Mouse (Mus musculus) mouse embryonic stem cell (cell line): ENCODE results near the gene Entpd7.

Source experiments
- in situ Hi-C, 2 experiments: fragments of 300-500 bp; cut with MboI; formaldehyde crosslinking; loops; 1 replicate in 1 of 2; 3 replicates in 1 of 2; pipeline ENCODE4 v1.14.3; 2019 to 2020; ENCODE audit warnings: low sequenced_read_pairs in 2 of 2, low pct_unique_long_range_greater_than_20kb in 1 of 2, mixed read lengths in 1 of 2; ENCODE audit not compliant: unreplicated experiment in 1 of 2

The Entpd7 gene

GRCm38 (mm10) chr19:43711159-43711916 lies 21.9 kb downstream of the Entpd7 start:
- in situ Hi-C loops = no loop called here

GRCm38 (mm10) chr19:43711971-43712370 lies 22.5 kb downstream of the Entpd7 start:
- in situ Hi-C loops = no loop called here

GRCm38 (mm10) chr19:43720061-43720460 lies 30.6 kb downstream of the Entpd7 start:
- in situ Hi-C loops = no loop called here

DNA sequence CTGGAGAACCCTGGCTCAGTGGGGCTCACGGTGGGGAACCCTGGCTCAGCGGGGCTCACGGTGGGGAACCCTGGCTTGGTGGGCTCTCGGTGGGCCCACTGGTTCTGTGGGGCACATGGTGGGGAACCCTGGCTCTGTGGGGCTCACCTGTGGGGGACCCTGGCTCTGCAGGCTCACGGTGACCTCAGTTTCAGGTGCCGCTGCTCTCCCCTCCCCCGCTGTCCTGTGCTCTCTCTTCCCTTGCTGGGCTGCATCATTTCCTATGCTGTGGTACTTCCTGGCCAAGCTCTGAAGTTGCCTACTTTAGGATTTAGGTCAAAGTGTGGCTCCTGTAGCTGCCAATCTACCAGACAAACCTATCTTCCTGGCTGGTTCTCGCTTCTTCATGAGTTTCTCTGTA lies 33.4 kb downstream of the Entpd7 start:
- in situ Hi-C loops = no loop called here

DNA sequence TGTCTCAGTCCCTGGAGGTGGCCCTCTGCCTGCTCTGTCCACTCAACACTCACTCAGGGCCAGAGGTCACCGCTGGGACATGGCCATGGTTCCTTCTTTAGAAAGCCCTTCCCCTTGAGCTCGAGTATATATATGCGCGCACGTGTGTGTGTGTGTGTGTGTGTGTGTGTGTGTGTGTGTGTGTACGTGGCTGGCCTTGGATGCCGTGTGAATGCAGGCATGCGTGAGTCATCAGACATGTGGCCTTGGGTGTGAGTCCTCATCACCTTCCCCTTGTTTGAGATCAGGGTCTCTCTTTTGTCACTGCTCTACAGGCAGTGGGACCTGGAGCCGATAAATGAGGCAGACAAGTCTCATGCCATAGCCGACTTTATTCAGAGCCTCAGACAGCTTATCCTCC lies 34.0 kb downstream of the Entpd7 start:
- in situ Hi-C loops = no loop called here

- in situ Hi-C loops = no loop called here
Observed at GRCm38 (mm10) chr19:43724194-43724593, 34.7 kb downstream of the Entpd7 start.

DNA sequence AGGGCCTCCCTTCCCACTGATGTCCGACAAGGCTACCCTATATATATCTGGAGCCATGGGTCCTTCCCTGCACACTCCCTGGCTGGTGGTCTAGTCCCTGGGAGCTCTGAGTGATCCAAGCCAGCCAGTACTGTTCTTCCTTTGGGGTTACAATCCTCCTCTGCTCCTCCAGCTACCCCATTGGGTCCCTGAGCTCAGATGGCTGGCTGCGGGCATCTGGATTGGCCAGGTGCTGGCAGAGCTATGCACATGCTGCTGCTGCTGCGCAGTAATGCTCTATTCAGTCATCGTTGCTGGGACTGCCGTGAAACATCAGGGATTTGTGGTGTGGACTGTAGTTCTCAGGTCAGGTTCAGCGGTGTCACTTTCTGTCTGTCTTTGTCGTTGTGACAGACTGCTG lies 35.3 kb downstream of the Entpd7 start:
- in situ Hi-C loops = no loop called here

DNA sequence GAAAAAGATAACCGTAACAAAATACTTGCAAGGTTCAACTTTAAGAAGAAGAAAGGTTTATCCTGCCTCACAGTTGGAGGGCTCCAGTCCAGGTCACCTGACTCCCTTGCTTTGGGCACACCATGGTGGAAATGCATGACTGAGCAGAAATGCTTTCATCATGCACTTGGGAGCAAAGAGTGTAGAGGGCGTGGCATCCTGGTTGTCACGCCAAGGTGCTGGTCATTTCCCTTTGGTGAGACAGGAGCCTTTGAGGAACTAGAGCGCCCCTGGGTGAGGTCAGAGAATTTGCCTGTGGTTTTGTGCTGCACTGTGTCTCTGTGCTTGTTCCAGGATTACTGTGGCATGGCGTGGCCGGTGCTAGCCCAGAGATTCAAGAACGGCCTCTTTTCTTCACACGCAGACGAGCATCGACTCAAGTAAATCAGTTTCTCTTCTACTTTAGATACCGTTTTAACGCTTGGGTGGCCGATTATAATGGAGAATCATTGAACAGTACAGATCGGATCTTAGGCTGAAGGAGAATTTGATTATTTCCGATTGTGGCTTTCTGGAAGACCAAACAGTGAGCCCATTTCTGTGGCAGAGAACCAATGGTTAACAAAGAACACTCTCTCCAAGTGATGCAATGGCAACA lies 37.2 kb downstream of the Entpd7 start:
- in situ Hi-C loops = no loop called here

DNA sequence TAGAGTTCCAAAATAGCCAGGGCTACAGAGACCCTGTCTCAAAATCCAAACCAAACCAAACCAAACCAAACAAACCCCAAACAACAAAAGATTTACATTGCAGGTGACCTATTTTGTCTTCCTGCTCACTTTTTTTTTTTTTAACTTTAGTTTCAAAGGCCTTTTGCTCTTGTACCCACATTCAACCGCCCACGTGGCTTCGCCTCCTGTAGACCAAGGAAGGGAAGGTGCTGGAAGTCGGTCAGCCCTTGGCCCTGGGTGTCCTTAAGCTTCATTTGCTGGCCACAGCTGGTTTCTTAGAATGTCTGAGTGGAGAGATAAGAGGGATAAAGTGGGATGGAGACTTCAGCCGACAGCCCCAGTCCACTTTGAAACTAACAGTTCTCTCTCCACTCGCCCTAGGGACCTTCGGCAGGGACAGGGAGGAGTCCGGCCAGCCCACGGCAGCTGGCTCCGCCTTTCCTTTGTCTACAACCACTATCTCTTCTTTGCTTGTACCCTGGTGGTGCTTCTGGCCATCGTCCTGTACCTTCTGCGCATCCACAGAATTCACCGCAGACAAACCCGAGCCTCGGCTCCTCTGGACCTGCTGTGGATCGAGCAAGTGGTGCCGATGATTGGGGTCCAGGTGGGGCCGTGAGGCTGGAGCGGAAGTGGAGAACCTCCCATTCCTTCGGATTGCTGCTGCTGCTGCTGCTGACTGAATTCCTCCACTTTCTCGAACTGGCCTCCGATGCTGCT lies 40.0 kb downstream of the Entpd7 start:
- in situ Hi-C loops = no loop called here

GRCm38 (mm10) chr19:43730037-43730428 lies 40.6 kb downstream of the Entpd7 start:
- in situ Hi-C loops = no loop called here

DNA sequence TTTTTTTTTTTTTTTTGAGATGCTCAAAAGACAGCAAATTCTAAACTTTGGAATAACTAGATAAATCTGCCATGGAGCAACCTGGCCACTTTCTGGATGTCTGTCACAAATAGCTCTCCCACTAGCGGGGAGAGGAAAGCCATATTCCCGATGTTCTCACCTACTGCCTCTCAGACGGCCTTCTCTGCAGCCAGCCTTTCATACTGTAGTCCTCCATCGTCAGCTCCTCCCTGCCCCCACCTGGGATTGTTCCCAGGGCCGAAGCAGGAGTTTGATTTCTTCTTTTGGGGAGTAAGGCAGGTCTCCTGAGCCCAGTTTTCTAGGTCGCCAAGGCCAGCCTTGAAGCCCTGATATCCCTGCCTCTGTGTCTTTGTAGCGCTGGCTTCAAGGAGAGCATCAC lies 41.7 kb downstream of the Entpd7 start:
- in situ Hi-C loops = no loop called here

DNA sequence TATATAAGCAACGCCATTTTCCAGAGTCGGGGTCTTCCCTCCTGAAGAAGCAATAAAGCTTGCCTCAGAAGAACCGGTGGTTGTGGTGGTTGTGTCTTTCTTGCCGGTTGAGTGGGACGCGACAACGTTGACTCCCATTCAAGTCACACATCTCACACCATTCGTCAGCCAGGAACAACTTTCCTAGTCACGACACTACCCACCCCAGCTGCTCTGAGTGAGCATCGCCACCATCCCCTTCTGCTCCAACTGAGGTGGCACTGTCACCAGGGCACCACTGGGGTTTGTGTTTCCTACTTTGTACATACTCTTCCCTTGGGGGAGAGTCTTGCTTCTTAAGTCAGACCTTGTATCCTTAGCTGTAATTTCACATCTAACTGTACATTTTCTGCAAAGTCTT lies 48.9 kb downstream of the Entpd7 start:
- in situ Hi-C loops = no loop called here

GRCm38 (mm10) chr19:43743401-43743800 lies 53.9 kb downstream of the Entpd7 start:
- in situ Hi-C loops = no loop called here

- in situ Hi-C loops = no loop called here
Observed at GRCm38 (mm10) chr19:43745740-43746139, 56.3 kb downstream of the Entpd7 start.

GRCm38 (mm10) chr19:43747877-43748276 lies 58.4 kb downstream of the Entpd7 start:
- in situ Hi-C loops = no loop called here

DNA sequence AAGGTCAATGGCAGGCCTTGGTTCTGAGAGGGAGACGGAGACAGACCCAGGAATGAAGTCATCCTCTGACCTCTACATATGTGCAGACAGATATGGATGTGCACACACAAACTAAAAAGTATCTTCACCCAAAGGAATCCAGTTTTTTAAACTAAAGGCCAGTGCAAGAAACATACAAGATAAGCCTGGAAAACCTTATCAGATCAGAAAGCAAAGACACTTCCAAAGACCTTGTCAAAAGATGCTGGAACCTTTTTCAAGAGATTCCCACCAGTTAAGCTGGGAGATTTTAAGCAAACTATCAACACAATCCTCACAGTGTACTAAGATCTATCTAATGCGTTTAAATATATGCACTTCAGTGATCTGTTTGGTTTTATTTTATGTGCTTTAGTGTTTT lies 60.5 kb downstream of the Entpd7 start:
- in situ Hi-C loops = loop anchor here in 1 of 2 experiments (5.0 kb wide), 2 partner anchors 123 to 212 kb away; no protein-coding TSS in a partner anchor

DNA sequence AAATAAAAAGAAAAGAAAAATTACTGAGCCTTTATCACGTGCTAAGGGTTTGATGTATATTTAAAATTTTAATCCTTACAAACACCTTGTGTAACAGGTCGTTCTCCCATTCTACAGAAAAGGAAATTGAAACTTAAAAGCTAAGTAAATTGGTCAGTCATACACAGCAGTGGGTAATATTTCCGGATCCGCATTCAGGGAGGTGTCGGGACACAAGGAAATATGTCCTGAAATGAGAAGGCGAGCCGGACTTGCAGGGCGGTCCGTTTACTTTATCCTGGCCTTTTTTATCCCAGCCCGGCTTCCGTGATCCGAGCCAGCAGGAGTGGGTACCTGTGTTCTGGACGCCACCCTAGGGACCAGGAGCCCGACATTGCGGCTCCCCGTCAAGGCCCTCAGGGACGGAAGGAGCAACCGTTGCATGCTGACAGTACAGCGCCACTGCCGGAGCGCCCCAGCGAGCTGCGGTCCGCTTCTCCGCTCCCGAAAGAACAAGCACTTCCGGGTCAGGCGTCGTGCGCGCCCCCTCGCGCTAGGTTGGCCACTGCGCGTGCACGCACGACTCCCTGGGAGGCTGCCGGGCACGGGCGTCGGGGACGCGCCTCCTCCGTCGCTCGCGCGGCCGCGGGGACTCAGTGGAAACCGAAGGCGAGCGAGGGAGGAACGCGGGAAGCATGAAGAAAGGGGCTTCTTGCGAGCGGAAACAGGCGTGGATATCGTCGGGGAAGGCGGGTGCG lies 63.2 kb downstream of the Entpd7 start, which contains the start of the genes Cutc and Cox15:
Gene Cutc, plus strand, starts transcription at position 508 of the 737 bp plus-strand sequence.
Gene Cox15, minus strand, starts transcription at position 512 of the 737 bp plus-strand sequence.
- in situ Hi-C loops = loop anchor here in 1 of 2 experiments (5.0 kb wide), 2 partner anchors 125 to 210 kb away; no protein-coding TSS in a partner anchor

GRCm38 (mm10) chr19:43753226-43753835 lies 63.9 kb downstream of the Entpd7 start:
- in situ Hi-C loops = loop anchor here in 1 of 2 experiments (5.0 kb wide), 2 partner anchors 126 to 209 kb away; no protein-coding TSS in a partner anchor
